Mouse (Mus musculus) liver, embryonic 16.5 days (tissue): ENCODE results near the gene Dock3. TPM values are rescaled to one million over a fixed set of nuclear protein-coding genes. Genes with fewer than 3 reads are reported as not detected.

ENCODE experiments used
- ATAC-seq: fragments of 200-750 bp; cut with Nextera tagmentation; 2 replicates; pipeline ENCODE4 v1.8.0; 2017; ENCODE audit warnings: low read depth, mild to moderate bottlenecking, moderate number of reproducible peaks, moderate library complexity
- H3K27ac ChIP-seq: fragments of 300-500 bp; sonication (generic); 2 replicates; pipeline ENCODE4 v1.5.1; 2014; ENCODE audit warnings: mild to moderate bottlenecking, low read length
- H3K27me3 ChIP-seq: fragments of 300-500 bp; sonication (generic); 2 replicates; pipeline ENCODE4 v1.6.1; 2014; ENCODE audit warnings: low read depth, low read length, mixed read lengths; ENCODE audit not compliant: control insufficient read depth, insufficient read depth
- H3K36me3 ChIP-seq: fragments of 300-500 bp; sonication (generic); 2 replicates; pipeline ENCODE4 v1.6.1; 2014; ENCODE audit warnings: mild to moderate bottlenecking; ENCODE audit not compliant: control insufficient read depth, insufficient read depth
- H3K4me1 ChIP-seq: fragments of 300-500 bp; sonication (generic); 2 replicates; pipeline ENCODE4 v1.6.1; 2014; ENCODE audit warnings: low read depth, low read length, mixed read lengths; ENCODE audit not compliant: control insufficient read depth
- H3K4me2 ChIP-seq: fragments of 300-500 bp; sonication (generic); 2 replicates; pipeline ENCODE4 v1.6.1; 2014; ENCODE audit warnings: low read depth, low read length, mixed read lengths
- H3K4me3 ChIP-seq: fragments of 300-500 bp; sonication (generic); 2 replicates; pipeline ENCODE4 v1.5.1; 2014; ENCODE audit warnings: low read depth, mild to moderate bottlenecking, low read length
- H3K9ac ChIP-seq: fragments of 300-500 bp; sonication (generic); 2 replicates; pipeline ENCODE4 v1.6.1; 2014; ENCODE audit warnings: low read depth, low read length
- H3K9me3 ChIP-seq: fragments of 300-500 bp; sonication (generic); replicated peaks from 2 replicates; pipeline ENCODE4 v1.6.1; 2016; ENCODE audit warnings: low read length; ENCODE audit not compliant: control insufficient read depth
- WGBS: fragments of 180-500 bp; shearing (Covaris S2); extraction: QIAGEN DNeasy Blood & Tissue Kit; methylation state at CpG from one replicate; pipeline ENCODE4 v1.1.7; 2014; ENCODE audit not compliant: insufficient replicate concordance; 5-methylcytosine and 5-hydroxymethylcytosine counted together
- polyA plus RNA-seq: library from polyadenylated mRNA; unstranded; fragments of >200 nt; fragmentation: Nextera tagmentation; extraction: Ambion mirVana; gene quantifications from 2 replicates; pipeline ENCODE4 v1.2.1, GENCODE M21; 2015

Gene Dock3
- polyA plus RNA-seq, 1 experiment from 2014 or later: 0.04 TPM

DNA sequence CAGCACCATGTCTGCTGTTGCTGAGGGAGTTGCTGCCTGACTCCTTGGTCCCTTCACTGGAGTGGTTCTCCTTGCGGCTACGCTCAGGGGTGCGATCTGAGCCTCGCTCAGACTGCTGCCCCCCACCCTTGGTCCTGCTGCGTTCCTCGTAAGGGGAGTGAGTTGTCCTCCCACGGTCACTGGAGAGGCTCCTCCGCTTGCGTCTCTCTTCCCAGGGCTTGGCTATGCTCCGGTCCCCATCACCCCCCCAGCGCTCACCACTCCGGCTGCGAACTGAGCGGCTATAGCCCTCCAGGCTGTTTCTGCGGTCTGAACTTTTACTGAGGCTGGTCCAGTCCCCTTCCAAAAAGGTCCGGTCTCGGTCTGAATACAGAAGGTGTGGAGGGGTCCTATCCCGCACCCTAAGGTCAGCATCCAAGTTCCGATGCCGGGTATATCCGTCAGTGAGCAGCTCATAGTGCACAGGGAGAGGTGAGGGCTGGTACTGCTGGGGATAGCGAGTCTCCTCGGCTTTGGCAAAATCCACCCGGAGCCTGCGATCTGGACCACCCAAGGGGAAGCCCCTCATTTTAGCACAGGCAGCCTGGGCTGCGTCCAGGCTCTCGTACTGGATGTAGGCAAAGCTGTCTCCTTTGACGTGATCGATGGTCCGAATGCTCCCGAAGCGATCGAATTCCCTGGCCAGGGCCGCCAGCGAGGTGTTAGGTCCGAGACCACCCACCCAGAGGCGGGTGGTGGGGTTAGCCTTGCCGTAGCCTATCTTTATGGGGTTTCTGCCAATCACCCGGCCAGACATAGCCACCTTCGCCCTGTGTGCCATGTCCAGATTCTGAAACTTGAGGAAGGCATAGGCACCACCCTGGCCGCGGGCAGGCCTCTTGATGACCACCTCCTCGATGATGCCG lies 346.5 kb downstream of the Dock3 start:
- Histone ChIP-seq H3K4me3 (peak overlapping the region; percentile 93), H3K27me3 (no peaks in the 10 kb centered on the region), H3K9ac (peak overlapping the region; percentile 92), H3K4me1 (peaks cover 56% of the 10 kb centered on the region), H3K9me3 (no peaks in the 10 kb centered on the region), H3K27ac (no peak overlapping the region), H3K36me3 (peaks cover 38% of the 10 kb centered on the region), H3K4me2 (peak overlapping the region; percentile 96)
- no peak for ATAC-seq
- WGBS: 46% methylated on average over 44 of the region's 44 CpGs

- H3K4me1 ChIP-seq: peaks cover 48% of the 10 kb centered on the region
- H3K9me3 ChIP-seq: no peaks in the 10 kb centered on the region
- H3K36me3 ChIP-seq: peaks cover 28% of the 10 kb centered on the region
- peak overlapping the region; percentile 36; the same call in 1 of the 2 replicates for H3K9ac ChIP-seq
- no peak overlapping the region for H3K27ac ChIP-seq
- H3K4me3 ChIP-seq: peak overlapping the region; percentile 93
- no peaks in the 10 kb centered on the region for H3K27me3 ChIP-seq
- 68% methylated on average over 16 of the region's 16 CpGs for WGBS
- H3K4me2 ChIP-seq: peak overlapping the region; percentile 96
- no peak for ATAC-seq
These were observed 347.4 kb downstream of the Dock3 start for GRCm38 (mm10) chr9:106884306-106884705.

- ATAC-seq: no peak
- Histone ChIP-seq H3K4me3 (no peak overlapping the region), H3K27ac (peak overlapping the region; percentile 7; the same call in 1 of the 2 replicates), H3K4me2 (peak overlapping the region; percentile 11; the same call in 1 of the 2 replicates), H3K36me3 (peaks cover 16% of the 10 kb centered on the region), H3K9ac (no peak overlapping the region), H3K9me3 (no peaks in the 10 kb centered on the region), H3K4me1 (peaks cover 36% of the 10 kb centered on the region), H3K27me3 (no peaks in the 10 kb centered on the region)
- 75% methylated on average over 3 of the region's 3 CpGs for WGBS
These were observed 348.6 kb downstream of the Dock3 start for GRCm38 (mm10) chr9:106883085-106883484.

GRCm38 (mm10) chr9:106882176-106882575 lies 349.5 kb downstream of the Dock3 start:
- no peak overlapping the region for H3K4me3 ChIP-seq
- no peak overlapping the region for H3K4me2 ChIP-seq
- H3K27ac ChIP-seq: no peak overlapping the region
- 57% methylated on average over 4 of the region's 4 CpGs for WGBS
- no peak for ATAC-seq
- peaks cover 28% of the 10 kb centered on the region for H3K4me1 ChIP-seq
- no peaks in the 10 kb centered on the region for H3K27me3 ChIP-seq
- H3K9ac ChIP-seq: no peak overlapping the region
- H3K9me3 ChIP-seq: no peaks in the 10 kb centered on the region
- H3K36me3 ChIP-seq: peaks cover 14% of the 10 kb centered on the region

- no peak overlapping the region for H3K4me2 ChIP-seq
- no peaks in the 10 kb centered on the region for H3K27me3 ChIP-seq
- H3K4me1 ChIP-seq: peaks cover 28% of the 10 kb centered on the region
- no peak overlapping the region for H3K27ac ChIP-seq
- peaks cover 20% of the 10 kb centered on the region for H3K36me3 ChIP-seq
- 70% methylated on average over 4 of the region's 4 CpGs for WGBS
- no peak overlapping the region for H3K4me3 ChIP-seq
- no peak overlapping the region for H3K9ac ChIP-seq
- no peaks in the 10 kb centered on the region for H3K9me3 ChIP-seq
- ATAC-seq: no peak
These were observed 350.5 kb downstream of the Dock3 start for GRCm38 (mm10) chr9:106881071-106881755.

DNA sequence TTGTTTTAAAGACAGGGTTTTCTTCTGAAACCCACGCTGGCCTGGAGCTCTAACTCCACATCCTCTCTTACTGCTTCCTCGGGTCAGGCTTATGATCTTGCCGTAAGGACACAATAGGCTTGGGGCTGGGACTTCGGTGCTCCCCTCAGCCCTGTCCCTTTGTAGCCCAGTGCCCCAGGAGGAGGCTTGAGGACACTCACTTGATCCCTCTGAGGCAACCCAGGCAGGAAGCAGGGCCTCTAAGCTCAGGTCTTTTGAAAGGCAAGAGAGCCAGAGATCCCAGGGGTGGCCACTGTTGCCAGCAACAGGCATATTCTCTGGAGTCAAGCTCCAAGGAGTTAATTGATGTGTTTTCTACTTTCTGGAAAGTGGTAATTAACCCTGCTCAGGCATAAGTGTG lies 352.2 kb downstream of the Dock3 start:
- WGBS: 67% methylated on average over 4 of the region's 4 CpGs
- no peak overlapping the region for H3K9ac ChIP-seq

GRCm38 (mm10) chr9:106876666-106877065 lies 355.0 kb downstream of the Dock3 start:
- Histone ChIP-seq H3K4me2 (no peak overlapping the region), H3K4me1 (no peaks in the 10 kb centered on the region), H3K9me3 (no peaks in the 10 kb centered on the region), H3K36me3 (peaks cover 27% of the 10 kb centered on the region), H3K4me3 (no peak overlapping the region), H3K9ac (no peak overlapping the region), H3K27ac (no peak overlapping the region), H3K27me3 (no peaks in the 10 kb centered on the region)
- WGBS: 83% methylated on average over 3 of the region's 3 CpGs
- no peak for ATAC-seq

More for the DNA sequence above, 352.2 kb downstream of the Dock3 start:
- Histone ChIP-seq H3K36me3 (peaks cover 26% of the 10 kb centered on the region), H3K4me2 (no peak overlapping the region), H3K4me1 (peaks cover 13% of the 10 kb centered on the region), H3K27ac (no peak overlapping the region), H3K27me3 (no peaks in the 10 kb centered on the region), H3K9me3 (no peaks in the 10 kb centered on the region), H3K4me3 (no peak overlapping the region)
- ATAC-seq: no peak

GRCm38 (mm10) chr9:106874216-106874615 lies 357.5 kb downstream of the Dock3 start:
- ATAC-seq: no peak
- Histone ChIP-seq H3K4me2 (no peak overlapping the region), H3K4me1 (no peaks in the 10 kb centered on the region), H3K27me3 (no peaks in the 10 kb centered on the region), H3K9me3 (no peaks in the 10 kb centered on the region), H3K27ac (no peak overlapping the region), H3K9ac (no peak overlapping the region), H3K36me3 (peaks cover 27% of the 10 kb centered on the region), H3K4me3 (no peak overlapping the region)
- 77% methylated on average over 5 of the region's 5 CpGs for WGBS

DNA sequence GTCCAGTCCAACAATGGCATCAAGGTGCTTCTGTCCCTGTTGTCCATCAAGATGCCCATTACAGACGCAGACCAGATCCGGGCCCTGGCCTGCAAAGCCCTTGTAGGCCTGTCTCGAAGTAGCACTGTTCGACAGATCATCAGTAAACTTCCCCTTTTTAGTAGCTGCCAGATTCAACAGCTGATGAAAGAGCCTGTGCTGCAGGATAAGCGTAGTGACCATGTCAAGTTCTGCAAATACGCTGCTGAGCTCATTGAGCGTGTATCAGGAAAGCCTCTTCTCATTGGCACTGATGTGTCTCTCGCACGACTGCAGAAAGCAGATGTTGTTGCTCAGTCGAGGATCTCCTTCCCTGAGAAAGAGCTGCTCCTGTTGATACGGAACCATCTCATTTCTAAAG lies 373.7 kb downstream of the Dock3 start:
- Histone ChIP-seq H3K9ac (no peak overlapping the region), H3K27ac (no peak overlapping the region), H3K4me3 (no peak overlapping the region), H3K9me3 (no peaks in the 10 kb centered on the region), H3K4me2 (no peak overlapping the region), H3K36me3 (peaks cover 35% of the 10 kb centered on the region), H3K4me1 (no peaks in the 10 kb centered on the region), H3K27me3 (no peaks in the 10 kb centered on the region)
- ATAC-seq: no peak
- 48% methylated on average over 11 of the region's 11 CpGs for WGBS
